Mouse (Mus musculus) embryonic facial prominence, embryonic 12.5 days (tissue): ENCODE measurements around the gene Mcts2. TPM values are rescaled to one million over a fixed set of nuclear protein-coding genes. Genes with fewer than 3 reads are reported as not detected.

ENCODE experiments used
- polyA plus RNA-seq: library from polyadenylated mRNA; unstranded; fragments of >200 nt; fragmentation: Nextera tagmentation; extraction: Ambion mirVana; gene quantifications from 2 replicates; pipeline ENCODE4 v1.2.1, GENCODE M21; 2016

Gene Mcts2
- polyA plus RNA-seq, 1 experiment from 2014 or later: 38.9 TPM

Other genes starting within 250 kb of the Mcts2 start
- not detected in 2 replicates for gene Defb23, start 222.4 kb upstream of the Mcts2 start, polyA plus RNA-seq
- gene Defb20, start 210.0 kb upstream of the Mcts2 start, polyA plus RNA-seq: not detected in 2 replicates
- gene Defb22, start 196.9 kb upstream of the Mcts2 start, polyA plus RNA-seq: not detected in 2 replicates
- not detected in 2 replicates for gene Defb26, start 175.3 kb upstream of the Mcts2 start, polyA plus RNA-seq
- not detected in 2 replicates for gene Defb28, start 168.8 kb upstream of the Mcts2 start, polyA plus RNA-seq
- not detected in 2 replicates for gene Defb29, start 146.9 kb upstream of the Mcts2 start, polyA plus RNA-seq
- not detected in 2 replicates for gene Gm17416, start 117.7 kb upstream of the Mcts2 start, polyA plus RNA-seq
- gene Defb21, start 114.3 kb upstream of the Mcts2 start, polyA plus RNA-seq: not detected in 2 replicates
- gene Defb19, start 106.7 kb upstream of the Mcts2 start, polyA plus RNA-seq: not detected in 2 replicates
- not detected in 2 replicates for gene Defb45, start 87.6 kb upstream of the Mcts2 start, polyA plus RNA-seq
- gene Defb36, start 82.7 kb upstream of the Mcts2 start, polyA plus RNA-seq: not detected in 2 replicates
- gene Defb25, start 64.0 kb upstream of the Mcts2 start, polyA plus RNA-seq: not detected in 2 replicates
- 1.1 and 1.6 TPM in 2 replicates for gene Rem1, start 60.1 kb upstream of the Mcts2 start, polyA plus RNA-seq
- gene H13, start 17.6 kb upstream of the Mcts2 start, polyA plus RNA-seq: 129 and 131 TPM in 2 replicates
- 168 and 170 TPM in 2 replicates for gene Id1, start 49.2 kb downstream of the Mcts2 start, polyA plus RNA-seq
- gene Cox4i2, start 67.1 kb downstream of the Mcts2 start, polyA plus RNA-seq: 14.3 and 14.5 TPM in 2 replicates
- 104 and 105 TPM in 2 replicates for gene Bcl2l1, start 144.7 kb downstream of the Mcts2 start, polyA plus RNA-seq
- gene Tpx2, start 160.9 kb downstream of the Mcts2 start, polyA plus RNA-seq: 92.4 and 106 TPM in 2 replicates
- 0.06 TPM in 1 of 2 replicates, not detected in the other for gene Mylk2, start 224.3 kb downstream of the Mcts2 start, polyA plus RNA-seq
- 0.80 and 0.84 TPM in 2 replicates for gene Foxs1, start 246.2 kb downstream of the Mcts2 start, polyA plus RNA-seq